Mouse (Mus musculus): ENCODE results near the gene Cyld. TPM values are rescaled to one million over a fixed set of nuclear protein-coding genes. Genes with fewer than 3 reads are reported as not detected.

Cyld gene
- polyA plus RNA-seq, 1 experiment from 2014 or later = 13.5 TPM

- H3K4me3 ChIP-seq (ENCODE audit: low read depth, low read length) = no peak overlapping the region
- ATAC-seq (ENCODE audit: low FRiP score) (no peak), DNase-seq (ENCODE audit: low spot score, missing footprints) (no peak)
- 78% methylated on average over 1 of the region's 1 CpGs for WGBS
- H3K27me3 ChIP-seq (ENCODE audit: control insufficient read depth, insufficient read depth, low read length) = no peaks in the 10 kb centered on the region
- H3K36me3 ChIP-seq (ENCODE audit: control insufficient read depth, insufficient read depth, low read length) = no peaks in the 10 kb centered on the region
- no peak overlapping the region for H3K4me2 ChIP-seq
- no peaks in the 10 kb centered on the region for H3K9me3 ChIP-seq (ENCODE audit: control insufficient read depth, low read length)
- no peak overlapping the region for H3K9ac ChIP-seq (ENCODE audit: low read length)
- peaks cover 6% of the 10 kb centered on the region for H3K4me1 ChIP-seq (ENCODE audit: control insufficient read depth, insufficient read depth, low read length)
- no peak overlapping the region for H3K27ac ChIP-seq (ENCODE audit: low read depth, low read length)
Measured at GRCm38 (mm10) chr8:88666435-88666834, 30.4 kb upstream of the Cyld start.

GRCm38 (mm10) chr8:88668400-88669086, 28.3 kb upstream of the Cyld start:
- DNase-seq (ENCODE audit: low spot score, missing footprints) = peak; percentile 86
- H3K4me1 ChIP-seq (ENCODE audit: control insufficient read depth, insufficient read depth, low read length) = peaks cover 6% of the 10 kb centered on the region
- no peak overlapping the region for H3K9ac ChIP-seq (ENCODE audit: low read length)
- H3K27me3 ChIP-seq (ENCODE audit: control insufficient read depth, insufficient read depth, low read length) = no peaks in the 10 kb centered on the region
- no peak overlapping the region for H3K4me3 ChIP-seq (ENCODE audit: low read depth, low read length)
- no peak overlapping the region for H3K4me2 ChIP-seq
- ATAC-seq (ENCODE audit: low FRiP score) = no peak
- no peaks in the 10 kb centered on the region for H3K36me3 ChIP-seq (ENCODE audit: control insufficient read depth, insufficient read depth, low read length)
- 0 out of 2 replicates have a peak overlapping the region, but pooled peaks have one; percentile 20 for H3K27ac ChIP-seq (ENCODE audit: low read depth, low read length)
- no peaks in the 10 kb centered on the region for H3K9me3 ChIP-seq (ENCODE audit: control insufficient read depth, low read length)
- 56% methylated on average over 11 of the region's 14 CpGs for WGBS

GRCm38 (mm10) chr8:88670782-88671181, 26.0 kb upstream of the Cyld start:
- H3K36me3 ChIP-seq (ENCODE audit: control insufficient read depth, insufficient read depth, low read length) = no peaks in the 10 kb centered on the region
- DNase-seq (ENCODE audit: low spot score, missing footprints) (peak; percentile 75), ATAC-seq (ENCODE audit: low FRiP score) (no peak)
- no peak overlapping the region for H3K9ac ChIP-seq (ENCODE audit: low read length)
- H3K27me3 ChIP-seq (ENCODE audit: control insufficient read depth, insufficient read depth, low read length) = no peaks in the 10 kb centered on the region
- H3K4me1 ChIP-seq (ENCODE audit: control insufficient read depth, insufficient read depth, low read length) = peaks cover 6% of the 10 kb centered on the region
- no peak overlapping the region for H3K4me3 ChIP-seq (ENCODE audit: low read depth, low read length)
- H3K9me3 ChIP-seq (ENCODE audit: control insufficient read depth, low read length) = no peaks in the 10 kb centered on the region
- H3K4me2 ChIP-seq = no peak overlapping the region
- no peak overlapping the region for H3K27ac ChIP-seq (ENCODE audit: low read depth, low read length)
- WGBS = 78% methylated on average over 6 of the region's 6 CpGs

GRCm38 (mm10) chr8:88671575-88671974, 25.3 kb upstream of the Cyld start:
- H3K9me3 ChIP-seq (ENCODE audit: control insufficient read depth, low read length) = no peaks in the 10 kb centered on the region
- no peak overlapping the region for H3K4me2 ChIP-seq
- no peak overlapping the region for H3K27ac ChIP-seq (ENCODE audit: low read depth, low read length)
- peaks cover 6% of the 10 kb centered on the region for H3K4me1 ChIP-seq (ENCODE audit: control insufficient read depth, insufficient read depth, low read length)
- H3K9ac ChIP-seq (ENCODE audit: low read length) = no peak overlapping the region
- DNase-seq (ENCODE audit: low spot score, missing footprints) (no peak), ATAC-seq (ENCODE audit: low FRiP score) (no peak)
- no peak overlapping the region for H3K4me3 ChIP-seq (ENCODE audit: low read depth, low read length)
- 92% methylated on average over 10 of the region's 10 CpGs for WGBS
- H3K27me3 ChIP-seq (ENCODE audit: control insufficient read depth, insufficient read depth, low read length) = no peaks in the 10 kb centered on the region
- no peaks in the 10 kb centered on the region for H3K36me3 ChIP-seq (ENCODE audit: control insufficient read depth, insufficient read depth, low read length)

- Histone ChIP-seq H3K9ac (ENCODE audit: low read length) (no peak overlapping the region), H3K4me3 (ENCODE audit: low read depth, low read length) (no peak overlapping the region), H3K36me3 (ENCODE audit: control insufficient read depth, insufficient read depth, low read length) (no peaks in the 10 kb centered on the region), H3K4me1 (ENCODE audit: control insufficient read depth, insufficient read depth, low read length) (peaks cover 2% of the 10 kb centered on the region), H3K27ac (ENCODE audit: low read depth, low read length) (no peak overlapping the region), H3K9me3 (ENCODE audit: control insufficient read depth, low read length) (no peaks in the 10 kb centered on the region), H3K27me3 (ENCODE audit: control insufficient read depth, insufficient read depth, low read length) (no peaks in the 10 kb centered on the region), H3K4me2 (no peak overlapping the region)
- no peak for DNase-seq (ENCODE audit: low spot score, missing footprints)
- WGBS = 85% methylated on average over 5 of the region's 5 CpGs
- ATAC-seq (ENCODE audit: low FRiP score) = no peak
Measured at GRCm38 (mm10) chr8:88673859-88674258, 23.0 kb upstream of the Cyld start.

GRCm38 (mm10) chr8:88675372-88676165, 21.3 kb upstream of the Cyld start:
- Histone ChIP-seq H3K4me2 (no peak overlapping the region), H3K27ac (ENCODE audit: low read depth, low read length) (no peak overlapping the region), H3K9me3 (ENCODE audit: control insufficient read depth, low read length) (no peaks in the 10 kb centered on the region), H3K4me1 (ENCODE audit: control insufficient read depth, insufficient read depth, low read length) (no peaks in the 10 kb centered on the region), H3K4me3 (ENCODE audit: low read depth, low read length) (no peak overlapping the region), H3K27me3 (ENCODE audit: control insufficient read depth, insufficient read depth, low read length) (no peaks in the 10 kb centered on the region), H3K36me3 (ENCODE audit: control insufficient read depth, insufficient read depth, low read length) (no peaks in the 10 kb centered on the region), H3K9ac (ENCODE audit: low read length) (no peak overlapping the region)
- DNase-seq (ENCODE audit: low spot score, missing footprints) (no peak), ATAC-seq (ENCODE audit: low FRiP score) (no peak)
- WGBS = 89% methylated on average over 12 of the region's 12 CpGs

- no peak overlapping the region for H3K27ac ChIP-seq (ENCODE audit: low read depth, low read length)
- no peak for ATAC-seq (ENCODE audit: low FRiP score)
- no peak overlapping the region for H3K4me2 ChIP-seq
- no peaks in the 10 kb centered on the region for H3K27me3 ChIP-seq (ENCODE audit: control insufficient read depth, insufficient read depth, low read length)
- H3K9ac ChIP-seq (ENCODE audit: low read length) = no peak overlapping the region
- no peaks in the 10 kb centered on the region for H3K36me3 ChIP-seq (ENCODE audit: control insufficient read depth, insufficient read depth, low read length)
- no peaks in the 10 kb centered on the region for H3K4me1 ChIP-seq (ENCODE audit: control insufficient read depth, insufficient read depth, low read length)
- no peak for DNase-seq (ENCODE audit: low spot score, missing footprints)
- no peaks in the 10 kb centered on the region for H3K9me3 ChIP-seq (ENCODE audit: control insufficient read depth, low read length)
- 87% methylated on average over 8 of the region's 8 CpGs for WGBS
- H3K4me3 ChIP-seq (ENCODE audit: low read depth, low read length) = no peak overlapping the region
Measured at GRCm38 (mm10) chr8:88677071-88677470, 19.8 kb upstream of the Cyld start.

GRCm38 (mm10) chr8:88680566-88680965, 16.3 kb upstream of the Cyld start:
- no peak for DNase-seq (ENCODE audit: low spot score, missing footprints)
- 93% methylated on average over 2 of the region's 2 CpGs for WGBS
- no peak overlapping the region for H3K9ac ChIP-seq (ENCODE audit: low read length)
- H3K9me3 ChIP-seq (ENCODE audit: control insufficient read depth, low read length) = no peaks in the 10 kb centered on the region
- no peaks in the 10 kb centered on the region for H3K27me3 ChIP-seq (ENCODE audit: control insufficient read depth, insufficient read depth, low read length)
- no peak overlapping the region for H3K4me3 ChIP-seq (ENCODE audit: low read depth, low read length)
- no peak overlapping the region for H3K27ac ChIP-seq (ENCODE audit: low read depth, low read length)
- no peaks in the 10 kb centered on the region for H3K36me3 ChIP-seq (ENCODE audit: control insufficient read depth, insufficient read depth, low read length)
- H3K4me2 ChIP-seq = no peak overlapping the region
- no peak for ATAC-seq (ENCODE audit: low FRiP score)
- no peaks in the 10 kb centered on the region for H3K4me1 ChIP-seq (ENCODE audit: control insufficient read depth, insufficient read depth, low read length)

GRCm38 (mm10) chr8:88681046-88681445, 15.8 kb upstream of the Cyld start:
- Histone ChIP-seq H3K36me3 (ENCODE audit: control insufficient read depth, insufficient read depth, low read length) (no peaks in the 10 kb centered on the region), H3K9me3 (ENCODE audit: control insufficient read depth, low read length) (no peaks in the 10 kb centered on the region), H3K27me3 (ENCODE audit: control insufficient read depth, insufficient read depth, low read length) (no peaks in the 10 kb centered on the region), H3K4me3 (ENCODE audit: low read depth, low read length) (no peak overlapping the region), H3K4me2 (no peak overlapping the region), H3K9ac (ENCODE audit: low read length) (no peak overlapping the region), H3K4me1 (ENCODE audit: control insufficient read depth, insufficient read depth, low read length) (no peaks in the 10 kb centered on the region), H3K27ac (ENCODE audit: low read depth, low read length) (no peak overlapping the region)
- ATAC-seq (ENCODE audit: low FRiP score) = no peak
- DNase-seq (ENCODE audit: low spot score, missing footprints) = no peak
- WGBS = 92% methylated on average over 8 of the region's 8 CpGs

Data from midbrain, embryonic 11.5 days (tissue).